Mouse (Mus musculus) MN1 (cell line): ENCODE measurements at regions not wholly inside any gene's neighbourhood (a gene's known extent, or its start where the extent isn't known, plus 50 kb on each side); places are given as distances from the start of the nearest gene placed in this dataset.

ENCODE experiments used
- DNase-seq: peaks from one replicate; pipeline ENCODE4 v3.0.0-alpha.2; 2016; ENCODE audit warnings: low spot score

GRCm38 (mm10) chr4:71226653-71227052 is 531.1 kb downstream of the Gm11232 start:
- DNase-seq: no peak

DNA sequence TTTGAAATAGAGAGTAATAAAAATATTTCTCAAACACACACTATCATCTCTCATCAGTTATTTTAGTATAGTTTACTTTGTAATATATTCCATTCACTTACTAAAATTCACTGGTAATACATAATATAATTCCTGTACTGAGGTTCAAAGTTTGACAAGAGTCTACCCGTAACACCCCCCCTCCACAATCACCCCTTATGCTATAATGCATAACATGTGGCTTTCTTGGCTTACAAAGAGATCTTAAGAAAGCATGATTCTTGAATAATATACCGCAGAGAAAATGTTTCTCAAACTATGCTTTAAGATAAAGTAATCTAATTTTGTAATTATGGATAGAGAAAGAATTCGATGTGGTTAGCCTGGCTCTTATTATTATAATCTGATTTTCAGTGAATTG is 539.7 kb downstream of the Gm11232 start:
- DNase-seq: no peak

- DNase-seq: no peak
Observed at GRCm38 (mm10) chr4:71187801-71188200, 570.0 kb downstream of the Gm11232 start.

GRCm38 (mm10) chr4:71177661-71178060 is 580.1 kb downstream of the Gm11232 start:
- DNase-seq: no peak

DNA sequence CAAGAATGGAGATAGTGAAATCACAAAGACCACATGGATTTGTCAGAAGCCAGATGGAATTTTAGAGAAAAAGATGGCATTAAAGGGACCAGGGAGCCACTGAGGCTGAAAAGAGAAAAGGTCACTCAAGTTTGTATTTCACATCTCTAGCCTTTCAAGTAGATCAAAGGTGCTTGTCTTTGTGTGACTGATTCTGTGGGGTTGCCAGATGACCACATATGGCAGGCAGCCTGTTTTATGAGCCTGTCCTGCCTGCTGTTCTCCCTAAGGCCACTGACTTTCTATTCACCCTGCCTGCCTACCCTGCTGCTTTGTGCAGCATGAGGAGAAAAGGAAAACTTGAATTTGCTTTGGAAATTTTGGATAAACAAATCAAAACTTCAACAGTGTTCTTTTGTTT is 592.0 kb downstream of the Gm11232 start:
- DNase-seq: no peak

- DNase-seq: no peak
Observed at GRCm38 (mm10) chr4:71131670-71132317, 597.0 kb upstream of the Megf9 start.

GRCm38 (mm10) chr4:71130946-71131669 is 596.3 kb upstream of the Megf9 start:
- DNase-seq: no peak

DNA sequence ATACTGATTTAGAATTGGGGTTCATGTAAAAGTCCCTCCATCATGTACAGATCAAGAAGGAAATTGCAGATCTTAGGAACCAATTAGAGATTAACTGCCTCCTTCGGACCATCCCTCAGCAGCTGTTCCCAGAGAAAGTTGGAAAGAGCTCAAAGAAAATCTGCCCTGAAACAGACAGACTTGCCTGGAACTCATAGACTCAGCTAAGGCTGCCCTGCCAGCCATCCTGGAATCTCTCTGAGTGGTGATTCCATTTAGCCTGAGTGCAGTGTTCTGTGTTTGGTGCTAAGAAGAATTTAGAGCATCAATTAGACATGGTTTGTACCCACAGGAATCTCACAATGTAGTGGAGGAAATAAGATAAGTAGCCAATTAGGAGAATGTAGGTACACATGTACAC is 594.5 kb upstream of the Megf9 start:
- no peak for DNase-seq
